ENCODE assay signal across 10 mouse cellular contexts in the genomic region with DNA sequence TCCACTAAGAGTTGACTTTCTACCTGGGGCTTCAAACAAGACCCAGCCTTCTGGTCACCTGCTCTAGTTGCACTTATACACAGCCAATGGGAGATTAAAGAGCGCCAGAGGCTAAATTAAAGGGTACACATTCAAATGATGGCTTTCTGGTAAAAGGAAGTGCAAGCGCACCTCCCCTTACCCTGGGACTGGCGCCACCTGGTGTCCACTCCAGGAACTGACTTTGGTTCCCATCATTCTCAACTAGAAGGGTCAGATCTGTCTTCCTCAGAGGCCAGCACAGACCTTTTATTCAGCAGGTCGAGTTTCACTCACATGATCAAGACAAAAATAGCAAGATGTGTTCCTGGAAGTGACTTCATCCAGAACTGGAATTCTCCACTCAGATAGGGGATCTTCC.
DNase-seq lines count a peak whose midpoint lies in the region; ATAC-seq and TF ChIP-seq lines count a peak whose summit lies in the region.
"Had no signal": no experiment of that assay in that cellular context is flagged by ENCODE, and none has a peak within 500 bp of the region (broad histone marks: within the 10 kb centered on the region; RNA-seq: fewer than 3 reads in every experiment).

No protein-coding gene starts in this region.

- no peak for TF ChIP-seq EP300 in CH12.LX (IDR thresholded peaks at IDR 0.05; ENCODE audit: low read length)

- TF ChIP-seq RAD21 in CH12.LX (IDR thresholded peaks at IDR 0.05; ENCODE audit: low read depth, low read length), result peak; percentile 57

- no peak for DNase-seq in hindbrain, postnatal 0 days (ENCODE audit: low spot score)
- DNase-seq in CH12.LX (ENCODE audit: extremely low read depth) (peak; percentile 51), MN1 (ENCODE audit: low spot score) (no peak)
- DNase-seq in adrenal gland, postnatal 14 days, result peak; percentile 73
- peak; percentile 26 to 27 for DNase-seq in gastrocnemius, adult 8-10 months (ENCODE audit: low spot score in 2 of 2)
- DNase-seq in lung, adult 18-20 months, result peak; percentile 31 to 45
- peak; percentile 28 to 75 for DNase-seq in spleen, adult 18-20 months

- no peaks in the 10 kb centered on the region for H3K9me3 ChIP-seq in hindbrain, postnatal 0 days (ENCODE audit: low read length)
- H3K9me3 ChIP-seq in hindbrain, embryonic 12.5 days (replicated peaks), result no peaks in the 10 kb centered on the region
- peaks cover 3% of the 10 kb centered on the region for H3K9me3 ChIP-seq in CH12.LX (replicated peaks; ENCODE audit: low read length)
- H3K9me3 ChIP-seq: embryonic facial prominence, embryonic 13.5 days; liver, embryonic 15.5 days had no signal

- H3K4me3 ChIP-seq in hindbrain, postnatal 0 days (ENCODE audit: low read length), result no peak overlapping the region
- H3K4me3 ChIP-seq in hindbrain, embryonic 12.5 days, result no peak overlapping the region
- no peak overlapping the region for H3K4me3 ChIP-seq in CH12.LX (replicated peaks in 1 of 3; ENCODE audit: low read depth in 2 of 3, low read length in 2 of 3, poor library complexity in 1 of 3)
- H3K4me3 ChIP-seq: embryonic facial prominence, embryonic 13.5 days; liver, embryonic 15.5 days had no signal

- peaks cover 7% of the 10 kb centered on the region; the same call in 1 of the 2 replicates for H3K4me1 ChIP-seq in hindbrain, postnatal 0 days (ENCODE audit: insufficient read depth, low read length)
- H3K4me1 ChIP-seq in hindbrain, embryonic 12.5 days, result peaks cover 13% of the 10 kb centered on the region
- H3K4me1 ChIP-seq in CH12.LX (ENCODE audit: control insufficient read depth in 1 of 2, insufficient read depth in 2 of 2), result no peaks in the 10 kb centered on the region
- H3K4me1 ChIP-seq: liver, embryonic 15.5 days had no signal

- H3K4me2 ChIP-seq in hindbrain, postnatal 0 days (ENCODE audit: low read depth, low read length), result no peak overlapping the region
- no peak overlapping the region for H3K4me2 ChIP-seq in hindbrain, embryonic 12.5 days (replicated peaks)
- H3K4me2 ChIP-seq in CH12.LX (ENCODE audit: insufficient read depth, low read depth, poor library complexity, severe bottlenecking), result no peak overlapping the region
- H3K4me2 ChIP-seq: embryonic facial prominence, embryonic 13.5 days; liver, embryonic 15.5 days had no signal

- H3K27me3 ChIP-seq in hindbrain, postnatal 0 days (ENCODE audit: insufficient read depth, low read length), result no peaks in the 10 kb centered on the region
- no peaks in the 10 kb centered on the region for H3K27me3 ChIP-seq in hindbrain, embryonic 12.5 days
- H3K27me3 ChIP-seq in CH12.LX (replicated peaks), result no peaks in the 10 kb centered on the region
- H3K27me3 ChIP-seq: embryonic facial prominence, embryonic 13.5 days; liver, embryonic 15.5 days had no signal

- in situ Hi-C loops in CH12.LX (cut with MboI; ENCODE audit: low pct_ligation_motif_present, low pct_unique_long_range_greater_than_20kb, low sequenced_read_pairs), result loop anchor here (10.0 kb wide), 1 partner anchor 65 kb away; no protein-coding TSS in a partner anchor

- no peak overlapping the region for H3K9ac ChIP-seq in hindbrain, postnatal 0 days (replicated peaks; ENCODE audit: low read length)
- no peak overlapping the region for H3K9ac ChIP-seq in hindbrain, embryonic 12.5 days
- H3K9ac ChIP-seq in CH12.LX (ENCODE audit: insufficient read depth, low read depth), result no peak overlapping the region
- H3K9ac ChIP-seq: embryonic facial prominence, embryonic 13.5 days; liver, embryonic 15.5 days had no signal

- ATAC-seq in hindbrain, postnatal 0 days, result no peak
- ATAC-seq in hindbrain, embryonic 12.5 days (ENCODE audit: low FRiP score), result no peak

- dilution Hi-C loops in CH12.LX (cut with MboI; ENCODE audit: extremely low pct_ligation_motif_present, extremely low pct_unique_long_range_greater_than_20kb, low sequenced_read_pairs), result no loop called here

- TF ChIP-seq POLR2A in CH12.LX (IDR thresholded peaks at IDR 0.05; ENCODE audit: low read depth, low read length), result no peak

- no peaks in the 10 kb centered on the region for H3K36me3 ChIP-seq in hindbrain, postnatal 0 days (ENCODE audit: insufficient read depth, low read length)
- no peaks in the 10 kb centered on the region for H3K36me3 ChIP-seq in hindbrain, embryonic 12.5 days
- H3K36me3 ChIP-seq in CH12.LX (replicated peaks in 1 of 2; ENCODE audit: control insufficient read depth in 1 of 2, insufficient read depth in 1 of 2, low read length in 1 of 2), result no peaks in the 10 kb centered on the region
- H3K36me3 ChIP-seq: embryonic facial prominence, embryonic 13.5 days; liver, embryonic 15.5 days had no signal

- H3K27ac ChIP-seq in hindbrain, postnatal 0 days, result no peak overlapping the region
- H3K27ac ChIP-seq in hindbrain, embryonic 12.5 days, result no peak overlapping the region
- no peak overlapping the region for H3K27ac ChIP-seq in CH12.LX (ENCODE audit: insufficient read depth, low read depth)
- H3K27ac ChIP-seq: embryonic facial prominence, embryonic 13.5 days; liver, embryonic 15.5 days had no signal

- H3K79me2 ChIP-seq in CH12.LX (replicated peaks; ENCODE audit: control insufficient read depth, extremely low read depth, insufficient read depth, poor library complexity, severe bottlenecking), result no peaks in the 10 kb centered on the region

- TF ChIP-seq CTCF in hindbrain, postnatal 0 days (IDR thresholded peaks at IDR 0.05; ENCODE audit: low read depth), result peak; percentile 69
- TF ChIP-seq CTCF in CH12.LX (conservative IDR thresholded peaks at IDR 0.05 in 1 of 2, IDR thresholded peaks at IDR 0.05 in 1 of 2; ENCODE audit: low read depth in 2 of 2, low read length in 2 of 2), result peak; percentile 85 to 95

- WGBS in hindbrain, postnatal 0 days, result 52% methylated on average over 4 of the region's 4 CpGs
- 54% methylated on average over 4 of the region's 4 CpGs for WGBS in hindbrain, embryonic 12.5 days

TF ChIP-seq in CH12.LX, 34 proteins besides CTCF, POLR2A, EP300 and RAD21:
- TF ChIP-seq NRF1 (IDR thresholded peaks at IDR 0.05; ENCODE audit: low read depth, low read length) (no peak), SMC3 (IDR thresholded peaks at IDR 0.05; ENCODE audit: low read depth, low read length) (peak; percentile 87)

Comparison
In these comparisons a context has a peak if more than half of its experiments do, and no peak if none do; other contexts are left out.
1. DNase-seq: peak in CH12.LX (single experiment), adrenal gland, postnatal 14 days (single experiment), gastrocnemius, adult 8-10 months (2 of 2), lung, adult 18-20 months (2 of 2) and spleen, adult 18-20 months (2 of 2); none in hindbrain, postnatal 0 days (single experiment) and MN1 (single experiment).